Mouse (Mus musculus) megakaryocyte, embryonic 14.5 days (primary cell): ENCODE results near the gene Lhx4. TPM values are rescaled to one million over a fixed set of nuclear protein-coding genes. Genes with fewer than 3 reads are reported as not detected.

Experiments used
- H3K27me3 ChIP-seq: replicated peaks from 2 replicates; pipeline ENCODE3; 2012; ENCODE audit warnings: inconsistent platforms
- H3K36me3 ChIP-seq: replicated peaks from 2 replicates; pipeline ENCODE3; 2012; ENCODE audit warnings: low read length, inconsistent platforms, mixed read lengths
- H3K4me1 ChIP-seq: 2 replicates; pipeline ENCODE4 v1.6.1; 2012; ENCODE audit warnings: inconsistent platforms
- H3K4me3 ChIP-seq: replicated peaks from 2 replicates; pipeline ENCODE3; 2012; ENCODE audit warnings: moderate library complexity, mild to moderate bottlenecking, inconsistent platforms
- H3K9me3 ChIP-seq: 2 replicates; pipeline ENCODE4 v1.6.1; 2012; ENCODE audit warnings: inconsistent platforms
- FLI1 ChIP-seq: IDR thresholded peaks from 2 replicates; pipeline ENCODE4 v1.6.1; 2012; ENCODE audit warnings: low read length, inconsistent platforms, mixed read lengths
- GATA1 ChIP-seq: IDR thresholded peaks from 3 replicates; pipeline ENCODE4 v1.6.1; 2012; ENCODE audit warnings: mixed read lengths, low read length, inconsistent platforms, borderline replicate concordance
- polyA plus RNA-seq: library from polyadenylated mRNA; stranded (reverse); fragments of >175 nt; gene quantifications from 2 replicates; pipeline ENCODE4 v1.2.3, GENCODE M21; 2012; ENCODE audit warnings: low replicate concordance; ENCODE audit not compliant: insufficient read depth

The Lhx4 gene
- not detected in 2 replicates for polyA plus RNA-seq

GRCm38 (mm10) chr1:155751484-155752255 is at the start of gene Lhx4:
Lhx4 (minus strand) TSS chr1:155751684.
- H3K27me3 ChIP-seq: peaks cover 71% of the 10 kb centered on the region
- H3K36me3 ChIP-seq: no peaks in the 10 kb centered on the region
- no peaks in the 10 kb centered on the region for H3K4me1 ChIP-seq
- TF ChIP-seq GATA1 (no peak), FLI1 (no peak)
- no peak within 1 kb of the TSS for H3K4me3 ChIP-seq
- peaks cover 3% of the 10 kb centered on the region; the same call in 1 of the 2 replicates for H3K9me3 ChIP-seq

- peak overlapping the region; percentile 76 for H3K4me3 ChIP-seq
- H3K36me3 ChIP-seq: peaks cover 97% of the 10 kb centered on the region
- no peak for TF ChIP-seq FLI1
- TF ChIP-seq GATA1: no peak
- peaks cover 32% of the 10 kb centered on the region for H3K4me1 ChIP-seq
- no peaks in the 10 kb centered on the region for H3K27me3 ChIP-seq
- peaks cover 15% of the 10 kb centered on the region for H3K9me3 ChIP-seq
Observed at GRCm38 (mm10) chr1:155798000-155798399, 46.5 kb upstream of the Lhx4 start.

GRCm38 (mm10) chr1:155797425-155797824 is 45.9 kb upstream of the Lhx4 start:
- Histone ChIP-seq H3K4me1 (peaks cover 32% of the 10 kb centered on the region), H3K27me3 (no peaks in the 10 kb centered on the region), H3K4me3 (no peak overlapping the region), H3K9me3 (peaks cover 15% of the 10 kb centered on the region), H3K36me3 (peaks cover 97% of the 10 kb centered on the region)
- TF ChIP-seq GATA1 (no peak), FLI1 (no peak)

GRCm38 (mm10) chr1:155796757-155797405 is 45.4 kb upstream of the Lhx4 start:
- TF ChIP-seq GATA1 (no peak), FLI1 (no peak)
- no peaks in the 10 kb centered on the region for H3K27me3 ChIP-seq
- H3K4me3 ChIP-seq: peak overlapping the region; percentile 64
- H3K4me1 ChIP-seq: peaks cover 31% of the 10 kb centered on the region
- H3K36me3 ChIP-seq: peaks cover 98% of the 10 kb centered on the region
- peaks cover 15% of the 10 kb centered on the region for H3K9me3 ChIP-seq

GRCm38 (mm10) chr1:155795791-155796233 is 44.3 kb upstream of the Lhx4 start:
- Histone ChIP-seq H3K27me3 (no peaks in the 10 kb centered on the region), H3K9me3 (peaks cover 15% of the 10 kb centered on the region), H3K36me3 (peaks cover 99% of the 10 kb centered on the region), H3K4me3 (no peak overlapping the region), H3K4me1 (peaks cover 28% of the 10 kb centered on the region)
- TF ChIP-seq GATA1: no peak
- no peak for TF ChIP-seq FLI1

- TF ChIP-seq FLI1 (no peak), GATA1 (no peak)
- H3K4me1 ChIP-seq: peaks cover 23% of the 10 kb centered on the region
- H3K36me3 ChIP-seq: peaks cover 99% of the 10 kb centered on the region
- peaks cover 10% of the 10 kb centered on the region for H3K9me3 ChIP-seq
- H3K27me3 ChIP-seq: no peaks in the 10 kb centered on the region
- no peak overlapping the region for H3K4me3 ChIP-seq
Observed at GRCm38 (mm10) chr1:155794855-155795254, 43.4 kb upstream of the Lhx4 start.

- peaks cover 99% of the 10 kb centered on the region for H3K36me3 ChIP-seq
- TF ChIP-seq FLI1 (no peak), GATA1 (no peak)
Observed at GRCm38 (mm10) chr1:155791919-155792318, 40.4 kb upstream of the Lhx4 start.

GRCm38 (mm10) chr1:155790111-155790974 is 38.9 kb upstream of the Lhx4 start:
- H3K27me3 ChIP-seq: no peaks in the 10 kb centered on the region
- peaks cover 100% of the 10 kb centered on the region for H3K36me3 ChIP-seq
- TF ChIP-seq GATA1: no peak
- no peak for TF ChIP-seq FLI1
- peaks cover 17% of the 10 kb centered on the region for H3K4me1 ChIP-seq
- no peaks in the 10 kb centered on the region for H3K9me3 ChIP-seq
- no peak overlapping the region for H3K4me3 ChIP-seq

More at GRCm38 (mm10) chr1:155791919-155792318, 40.4 kb upstream of the Lhx4 start:
- Histone ChIP-seq H3K4me3 (no peak overlapping the region), H3K4me1 (peaks cover 13% of the 10 kb centered on the region), H3K27me3 (no peaks in the 10 kb centered on the region), H3K9me3 (no peaks in the 10 kb centered on the region)

- H3K27me3 ChIP-seq: no peaks in the 10 kb centered on the region
- no peak for TF ChIP-seq GATA1
- peaks cover 100% of the 10 kb centered on the region for H3K36me3 ChIP-seq
- H3K4me1 ChIP-seq: peaks cover 31% of the 10 kb centered on the region
- H3K9me3 ChIP-seq: no peaks in the 10 kb centered on the region
- H3K4me3 ChIP-seq: peak overlapping the region; percentile 7
Observed at GRCm38 (mm10) chr1:155785886-155786285, 34.4 kb upstream of the Lhx4 start.
